Mouse (Mus musculus) bone marrow macrophage, adult 2 months (primary cell): ENCODE data around the gene Mmp25. TPM values are rescaled to one million over a fixed set of nuclear protein-coding genes. Genes with fewer than 3 reads are reported as not detected.
A peak's percentile ranks its signal among the peaks of the same experiment; 100 is the strongest.

Source experiments
- H3K27ac ChIP-seq: 2 replicates; pipeline ENCODE4 v1.5.1; 2012; ENCODE audit warnings: low read depth, low read length; ENCODE audit not compliant: insufficient read depth
- H3K4me1 ChIP-seq: 2 replicates; pipeline ENCODE4 v1.6.1; 2012; ENCODE audit warnings: low read length; ENCODE audit not compliant: control insufficient read depth, insufficient read depth
- H3K4me3 ChIP-seq: 2 replicates; pipeline ENCODE4 v1.5.1; 2012; ENCODE audit warnings: mild to moderate bottlenecking, low read length, moderate library complexity; ENCODE audit not compliant: insufficient read depth
- CTCF ChIP-seq: IDR thresholded peaks from 2 replicates; pipeline ENCODE4 v1.5.1; 2012; ENCODE audit warnings: low read depth, mild to moderate bottlenecking, low read length, moderate library complexity
- POLR2A ChIP-seq: IDR thresholded peaks from 2 replicates; pipeline ENCODE4 v1.6.1; 2012; ENCODE audit warnings: mild to moderate bottlenecking, low read depth, low read length, borderline replicate concordance
- polyA plus RNA-seq: library from polyadenylated mRNA; stranded (reverse); fragments of >200 nt; gene quantifications from 2 replicates; pipeline ENCODE4 v1.2.4, GENCODE M21; 2012; ENCODE audit not compliant: missing spikeins, insufficient read depth, insufficient read length

Gene Mmp25
- polyA plus RNA-seq, 1 experiment: 0.38 TPM

- no peak overlapping the region for H3K27ac ChIP-seq
- no peak for TF ChIP-seq CTCF
- no peak for TF ChIP-seq POLR2A
- H3K4me1 ChIP-seq: no peaks in the 10 kb centered on the region
- no peak overlapping the region for H3K4me3 ChIP-seq
Measured at GRCm38 (mm10) chr17:23665511-23665910, 20.4 kb upstream of the Mmp25 start.

DNA sequence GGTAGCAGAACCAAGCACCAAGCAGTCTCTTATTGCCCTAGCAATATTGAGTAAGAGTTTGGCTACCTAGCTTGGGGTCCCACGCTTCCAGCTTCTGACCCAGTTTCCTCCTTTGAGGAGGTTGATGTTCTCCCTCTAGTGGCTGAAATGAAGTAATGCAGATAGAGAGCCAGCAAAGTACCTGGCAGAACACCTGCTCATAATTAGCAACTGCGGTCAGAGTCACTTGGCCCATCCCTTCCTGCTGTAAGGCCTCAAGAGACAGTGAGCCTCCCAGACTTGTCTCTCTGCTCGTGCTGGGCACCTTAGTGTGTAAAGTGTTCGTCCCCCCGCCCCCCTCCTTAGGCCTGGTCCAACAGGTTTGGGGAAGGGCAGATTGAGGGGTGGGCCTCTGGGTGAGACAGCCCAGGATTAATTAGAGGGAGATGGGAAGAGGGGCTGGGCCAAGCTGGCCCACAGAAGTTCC is 19.5 kb upstream of the Mmp25 start:
- Histone ChIP-seq H3K27ac (no peak overlapping the region), H3K4me3 (no peak overlapping the region), H3K4me1 (no peaks in the 10 kb centered on the region)
- TF ChIP-seq POLR2A (no peak), CTCF (peak; percentile 66)

DNA sequence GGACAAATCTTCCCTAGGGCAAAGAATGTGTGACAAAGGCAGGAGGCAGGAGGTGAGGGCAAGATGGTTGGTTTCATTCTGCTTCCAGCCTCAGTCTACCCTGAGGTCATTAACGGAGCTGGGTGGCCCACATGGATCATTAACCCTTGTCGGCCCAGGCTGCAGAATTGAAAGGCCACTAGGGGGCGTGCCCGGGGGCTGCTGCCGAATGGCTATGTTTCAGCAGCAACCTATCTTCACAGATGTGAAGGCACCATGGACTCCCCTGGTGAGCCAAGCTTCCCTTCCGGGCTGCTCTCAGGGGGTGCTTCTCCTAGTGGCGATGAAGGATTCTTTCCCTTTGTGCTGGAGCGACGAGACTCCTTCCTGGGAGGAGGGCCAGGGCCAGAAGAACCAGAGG is 16.4 kb upstream of the Mmp25 start:
- TF ChIP-seq CTCF: peak; percentile 75
- no peak for TF ChIP-seq POLR2A
- Histone ChIP-seq H3K4me3 (no peak overlapping the region), H3K4me1 (0 out of 2 replicates have a peak, but pooled peaks cover 3% of the 10 kb centered on the region), H3K27ac (no peak overlapping the region)

DNA sequence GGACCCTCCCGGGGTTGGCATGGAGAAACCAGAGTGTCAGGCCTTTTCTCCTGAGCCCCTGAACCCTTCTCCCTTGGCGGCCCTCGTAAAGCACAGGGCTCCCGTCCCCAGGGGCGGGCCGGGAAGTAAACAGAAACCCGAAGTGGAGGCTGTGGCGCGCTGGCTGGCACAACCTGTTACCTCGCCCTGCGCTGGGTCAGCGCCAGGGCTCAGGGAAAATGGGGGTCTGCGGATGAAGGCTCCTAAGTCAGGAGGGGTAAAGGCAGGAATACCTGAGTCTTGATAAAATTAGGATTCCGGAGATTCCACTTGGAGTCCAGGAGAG is 15.8 kb upstream of the Mmp25 start:
- Histone ChIP-seq H3K4me3 (0 out of 2 replicates have a peak overlapping the region, but pooled peaks have one; percentile 6), H3K4me1 (0 out of 2 replicates have a peak, but pooled peaks cover 3% of the 10 kb centered on the region), H3K27ac (no peak overlapping the region)
- TF ChIP-seq CTCF (no peak), POLR2A (no peak)

- H3K27ac ChIP-seq: no peak within 1 kb of the TSS
- 0 out of 2 replicates have a peak within 1 kb of the TSS, but pooled peaks have one; percentile 6 for H3K4me3 ChIP-seq
- TF ChIP-seq POLR2A (no peak), CTCF (peak; percentile 91)
Measured at GRCm38 (mm10) chr17:23660117-23660875, 15.2 kb upstream of the Mmp25 start, which contains the start of gene Bicdl2. TSS of gene Bicdl2 (plus strand) at chr17:23660506.

DNA sequence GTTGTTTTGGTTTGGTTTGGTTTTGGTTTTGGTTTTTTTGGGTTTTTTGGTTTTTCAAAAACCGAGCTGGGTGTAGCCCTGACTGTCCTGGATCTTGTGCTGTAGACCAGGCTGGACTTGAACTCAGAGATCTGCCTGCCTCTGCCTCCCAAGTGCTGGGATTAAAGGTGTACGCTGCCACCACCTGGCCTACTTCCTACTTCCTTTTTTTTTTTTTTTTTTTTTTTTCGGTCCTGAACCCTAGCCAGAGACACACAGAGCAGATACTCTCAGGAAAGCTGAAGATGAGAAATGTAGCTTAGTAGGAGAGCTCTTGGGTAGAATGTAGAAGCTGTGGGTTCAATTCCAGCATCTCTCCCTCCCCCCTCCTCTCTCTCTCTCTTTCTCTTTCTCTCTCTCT is 13.4 kb upstream of the Mmp25 start:
- Histone ChIP-seq H3K4me1 (peaks cover 12% of the 10 kb centered on the region), H3K27ac (no peak overlapping the region), H3K4me3 (no peak overlapping the region)
- TF ChIP-seq POLR2A (no peak), CTCF (no peak)

More at GRCm38 (mm10) chr17:23660117-23660875, 15.2 kb upstream of the Mmp25 start, which contains the start of gene Bicdl2:
- 0 out of 2 replicates have a peak, but pooled peaks cover 3% of the 10 kb centered on the region for H3K4me1 ChIP-seq

- Histone ChIP-seq H3K4me1 (peaks cover 14% of the 10 kb centered on the region), H3K4me3 (no peak overlapping the region), H3K27ac (no peak overlapping the region)
- TF ChIP-seq CTCF (no peak), POLR2A (no peak)
Measured at GRCm38 (mm10) chr17:23654410-23654809, 9.3 kb upstream of the Mmp25 start.

- Histone ChIP-seq H3K27ac (no peak overlapping the region), H3K4me1 (peaks cover 14% of the 10 kb centered on the region), H3K4me3 (no peak overlapping the region)
- TF ChIP-seq CTCF (no peak), POLR2A (no peak)
Measured at GRCm38 (mm10) chr17:23654001-23654400, 8.9 kb upstream of the Mmp25 start.

DNA sequence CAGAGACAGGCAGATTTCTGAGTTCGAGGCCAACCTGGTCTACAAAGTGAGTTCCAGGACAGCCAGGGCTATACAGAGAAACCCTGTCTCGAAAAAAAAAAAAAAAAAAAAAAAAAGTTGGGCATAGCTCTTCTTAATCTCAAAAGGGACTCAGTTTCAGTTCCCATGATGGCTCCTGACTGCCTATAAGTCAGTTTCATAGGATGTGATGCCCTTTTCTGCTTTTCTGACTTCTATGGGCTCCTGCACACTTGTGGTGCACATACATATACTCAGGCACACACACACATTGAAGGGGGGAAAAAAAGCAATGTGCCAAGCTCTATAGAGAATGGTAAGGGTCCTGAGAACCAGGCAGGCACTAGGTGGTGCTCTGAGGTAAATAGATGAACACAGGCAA is 8.2 kb upstream of the Mmp25 start:
- H3K27ac ChIP-seq: no peak overlapping the region
- TF ChIP-seq CTCF (no peak), POLR2A (no peak)
- H3K4me3 ChIP-seq: no peak overlapping the region
- peaks cover 14% of the 10 kb centered on the region for H3K4me1 ChIP-seq

GRCm38 (mm10) chr17:23651363-23651762 is 6.3 kb upstream of the Mmp25 start:
- TF ChIP-seq CTCF: no peak
- TF ChIP-seq POLR2A: no peak
- no peak overlapping the region for H3K4me3 ChIP-seq
- no peak overlapping the region for H3K27ac ChIP-seq
- peaks cover 12% of the 10 kb centered on the region for H3K4me1 ChIP-seq
